Mouse (Mus musculus) CH12.LX (cell line): Measurements from ENCODE around the gene Hist1h3f. TPM values are rescaled to one million over a fixed set of nuclear protein-coding genes. Genes with fewer than 3 reads are reported as not detected.
A peak's percentile ranks its signal among the peaks of the same experiment; 100 is the strongest.

Source experiments
- DNase-seq: peaks from one replicate; pipeline ENCODE4 v3.0.0-alpha.2; 2013; ENCODE audit errors: extremely low read depth
- H3K27ac ChIP-seq: 2 replicates; pipeline ENCODE4 v1.5.1; 2012; ENCODE audit warnings: low read depth, mild to moderate bottlenecking, control low read depth, moderate library complexity; ENCODE audit not compliant: insufficient read depth
- H3K27me3 ChIP-seq: replicated peaks from 2 replicates; pipeline ENCODE3; 2012; ENCODE audit warnings: inconsistent platforms
- H3K36me3 ChIP-seq, 2 experiments: replicated peaks in 1 of 2; 2 replicates each; pipeline versions ENCODE3 to v1.6.1; 2012; ENCODE audit warnings: inconsistent platforms in 1 of 2, low read length in 1 of 2, mild to moderate bottlenecking in 1 of 2, mixed read lengths in 1 of 2, moderate library complexity in 1 of 2; ENCODE audit not compliant: control insufficient read depth in 1 of 2, insufficient read depth in 1 of 2
- H3K4me1 ChIP-seq, 2 experiments: 2 replicates each; pipeline ENCODE4 v1.6.1; 2012; ENCODE audit warnings: inconsistent platforms in 1 of 2, moderate library complexity in 1 of 2; ENCODE audit not compliant: insufficient read depth in 2 of 2, control insufficient read depth in 1 of 2
- H3K4me2 ChIP-seq: 2 replicates; pipeline ENCODE4 v1.6.1; 2012; ENCODE audit warnings: low read depth, mild to moderate bottlenecking, control low read depth; ENCODE audit not compliant: poor library complexity, insufficient read depth, severe bottlenecking
- H3K4me3 ChIP-seq, 3 experiments: fragments of 150-350 bp in 1 of 3; sonication (generic) in 1 of 3; replicated peaks in 1 of 3; 2 replicates each; pipeline versions ENCODE3 to v1.5.1; 2011 to 2012; ENCODE audit warnings: low read depth in 2 of 3, low read length in 2 of 3, mild to moderate bottlenecking in 2 of 3, moderate library complexity in 2 of 3, control low read depth in 1 of 3, improper control_type of control experiment in 1 of 3, inconsistent platforms in 1 of 3, mixed read lengths in 1 of 3; ENCODE audit not compliant: poor library complexity in 1 of 3
- H3K79me2 ChIP-seq: replicated peaks from 2 replicates; pipeline ENCODE4 v1.6.1; 2012; ENCODE audit warnings: mild to moderate bottlenecking, moderate library complexity; ENCODE audit not compliant: control insufficient read depth, poor library complexity, insufficient read depth, severe bottlenecking; ENCODE audit errors: extremely low read depth
- H3K9ac ChIP-seq: 2 replicates; pipeline ENCODE4 v1.6.1; 2012; ENCODE audit warnings: low read depth, mild to moderate bottlenecking, control low read depth, moderate library complexity; ENCODE audit not compliant: insufficient read depth
- H3K9me3 ChIP-seq: replicated peaks from 2 replicates; pipeline ENCODE3; 2012; ENCODE audit warnings: low read length, inconsistent platforms, mixed read lengths
- BHLHE40 ChIP-seq: IDR thresholded peaks from 2 replicates; pipeline ENCODE4 v1.6.1; 2011; ENCODE audit warnings: mild to moderate bottlenecking, low read depth, low read length, improper control_type of control experiment
- CHD1 ChIP-seq: IDR thresholded peaks from 2 replicates; pipeline ENCODE4 v1.6.1; 2012; ENCODE audit warnings: low read depth, low read length, improper control_type of control experiment, inconsistent platforms
- CHD2 ChIP-seq: IDR thresholded peaks from 2 replicates; pipeline ENCODE4 v1.6.1; 2011; ENCODE audit warnings: low read length, improper control_type of control experiment
- E2F4 ChIP-seq: IDR thresholded peaks from 2 replicates; pipeline ENCODE4 v1.6.1; 2011; ENCODE audit warnings: low read depth, low read length, improper control_type of control experiment; ENCODE audit not compliant: insufficient replicate concordance
- ELF1 ChIP-seq: IDR thresholded peaks from 2 replicates; pipeline ENCODE4 v1.6.1; 2014; ENCODE audit warnings: low read depth, mild to moderate bottlenecking, inconsistent platforms, low read length, improper control_type of control experiment
- EP300 ChIP-seq: IDR thresholded peaks from 2 replicates; pipeline ENCODE4 v1.6.1; 2011; ENCODE audit warnings: low read length, improper control_type of control experiment
- ETS1 ChIP-seq: conservative IDR thresholded peaks from 2 replicates; pipeline ENCODE4 v1.6.1; 2012; ENCODE audit warnings: low read depth, mild to moderate bottlenecking, inconsistent platforms, low read length, improper control_type of control experiment, moderate library complexity
- JUN ChIP-seq: IDR thresholded peaks from 2 replicates; pipeline ENCODE4 v1.6.1; 2011; ENCODE audit warnings: low read depth, mild to moderate bottlenecking, low read length, improper control_type of control experiment, moderate library complexity; ENCODE audit not compliant: insufficient read depth
- JUND ChIP-seq: conservative IDR thresholded peaks from 2 replicates; pipeline ENCODE4 v1.6.1; 2011; ENCODE audit warnings: low read depth, low read length, improper control_type of control experiment
- KAT2A ChIP-seq: IDR thresholded peaks from 2 replicates; pipeline ENCODE4 v1.6.1; 2012; ENCODE audit warnings: low read length, improper control_type of control experiment, inconsistent platforms; ENCODE audit not compliant: insufficient replicate concordance
- MAFK ChIP-seq: IDR thresholded peaks from 2 replicates; pipeline ENCODE4 v1.6.1; 2011; ENCODE audit warnings: low read length, improper control_type of control experiment; ENCODE audit not compliant: insufficient replicate concordance
- MAX ChIP-seq: IDR thresholded peaks from 2 replicates; pipeline ENCODE4 v1.6.1; 2011; ENCODE audit warnings: low read length, improper control_type of control experiment
- MAZ ChIP-seq: IDR thresholded peaks from 2 replicates; pipeline ENCODE4 v1.6.1; 2012; ENCODE audit warnings: low read depth, mild to moderate bottlenecking, inconsistent platforms, low read length, improper control_type of control experiment, moderate library complexity
- MEF2A ChIP-seq: IDR thresholded peaks from 2 replicates; pipeline ENCODE4 v1.6.1; 2014; ENCODE audit warnings: low read depth, mild to moderate bottlenecking, inconsistent platforms, low read length, improper control_type of control experiment, borderline replicate concordance
- MXI1 ChIP-seq: IDR thresholded peaks from 2 replicates; pipeline ENCODE4 v1.6.1; 2011; ENCODE audit warnings: mild to moderate bottlenecking, low read depth, low read length, improper control_type of control experiment
- MYC ChIP-seq: IDR thresholded peaks from 2 replicates; pipeline ENCODE4 v1.6.1; 2011; ENCODE audit warnings: low read depth, mild to moderate bottlenecking, improper control_type of control experiment, low read length
- NRF1 ChIP-seq: IDR thresholded peaks from 2 replicates; pipeline ENCODE4 v1.6.1; 2014; ENCODE audit warnings: low read depth, mild to moderate bottlenecking, inconsistent platforms, low read length, improper control_type of control experiment, moderate library complexity
- POLR2A ChIP-seq: IDR thresholded peaks from 2 replicates; pipeline ENCODE4 v1.6.1; 2011; ENCODE audit warnings: low read depth, mild to moderate bottlenecking, improper control_type of control experiment, low read length
- RCOR1 ChIP-seq: conservative IDR thresholded peaks from 2 replicates; pipeline ENCODE4 v1.6.1; 2012; ENCODE audit warnings: low read depth, mild to moderate bottlenecking, inconsistent platforms, low read length, improper control_type of control experiment
- SIN3A ChIP-seq: IDR thresholded peaks from 2 replicates; pipeline ENCODE4 v1.6.1; 2012; ENCODE audit warnings: low read length, improper control_type of control experiment, inconsistent platforms
- TBP ChIP-seq: conservative IDR thresholded peaks from 2 replicates; pipeline ENCODE4 v1.6.1; 2011; ENCODE audit warnings: low read depth, low read length, improper control_type of control experiment
- UBTF ChIP-seq: IDR thresholded peaks from 2 replicates; pipeline ENCODE4 v1.6.1; 2012; ENCODE audit warnings: low read depth, mild to moderate bottlenecking, inconsistent platforms, low read length, improper control_type of control experiment, moderate library complexity
- USF1 ChIP-seq: IDR thresholded peaks from 2 replicates; pipeline ENCODE4 v1.6.1; 2014; ENCODE audit warnings: low read depth, mild to moderate bottlenecking, inconsistent platforms, low read length, improper control_type of control experiment
- USF2 ChIP-seq: conservative IDR thresholded peaks from 2 replicates; pipeline ENCODE4 v1.6.1; 2011; ENCODE audit warnings: low read depth, low read length, improper control_type of control experiment
- ZC3H11A ChIP-seq: IDR thresholded peaks from 2 replicates; pipeline ENCODE4 v1.6.1; 2012; ENCODE audit warnings: low read depth, mild to moderate bottlenecking, inconsistent platforms, low read length, improper control_type of control experiment
- ZMIZ1 ChIP-seq: IDR thresholded peaks from 2 replicates; pipeline ENCODE4 v1.6.1; 2012; ENCODE audit warnings: low read depth, mild to moderate bottlenecking, inconsistent platforms, low read length, improper control_type of control experiment
- ZNF384 ChIP-seq: IDR thresholded peaks from 2 replicates; pipeline ENCODE4 v1.6.1; 2012; ENCODE audit warnings: low read depth, low read length, improper control_type of control experiment, inconsistent platforms
- dilution Hi-C: fragments of 300-500 bp; cut with MboI; formaldehyde crosslinking; loops from 2 replicates; pipeline ENCODE4 v1.14.3; 2020; ENCODE audit warnings: low sequenced_read_pairs; ENCODE audit not compliant: extremely low pct_unique_long_range_greater_than_20kb, extremely low pct_ligation_motif_present
- in situ Hi-C: fragments of 300-500 bp; cut with MboI; formaldehyde crosslinking; loops from 3 replicates; pipeline ENCODE4 v1.14.3; 2019; ENCODE audit warnings: low sequenced_read_pairs, low pct_ligation_motif_present, low pct_unique_long_range_greater_than_20kb, mixed read lengths
- polyA plus RNA-seq: library from polyadenylated mRNA; unstranded; fragments of >175 nt; gene quantifications from 2 replicates; pipeline ENCODE4 v1.2.1, GENCODE M21; 2012; ENCODE audit warnings: low read depth; ENCODE audit not compliant: insufficient read length
- total RNA-seq, 2 experiments: library from RNA; depleted of rRNA; stranded (reverse); fragments of 300-350 nt in 1 of 2; fragments of >200 nt in 1 of 2; gene quantifications; 2 replicates each; pipeline ENCODE4 v1.2.3; 2012 to 2014

Hist1h3f gene
- total and polyA plus RNA-seq, 3 experiments, result 0.30 to 553 (median 8.0) TPM

- Histone ChIP-seq H3K9ac (peak overlapping the region; percentile 54), H3K4me3 (peak overlapping the region; percentile 17 to 43 (median 32))
Observed at GRCm38 (mm10) chr13:23503797-23504196, 40.1 kb upstream of the Hist1h3f start.

GRCm38 (mm10) chr13:23505662-23506345, 38.0 kb upstream of the Hist1h3f start:
- Histone ChIP-seq H3K4me2 (peak overlapping the region; percentile 96), H3K9me3 (no peaks in the 10 kb centered on the region), H3K27me3 (no peaks in the 10 kb centered on the region), H3K4me1 (peaks cover 6 to 40% of the 10 kb centered on the region in 2 experiments; a peak in 3 of 4 replicates), H3K4me3 (peak overlapping the region; percentile 41 to 57 (median 54)), H3K27ac (peak overlapping the region; percentile 66), H3K36me3 (no peaks in the 10 kb centered on the region), H3K79me2 (no peaks in the 10 kb centered on the region), H3K9ac (peak overlapping the region; percentile 61)
- TF ChIP-seq NRF1 (no peak), UBTF (peak; percentile 92)
- dilution Hi-C loops, result no loop called here
- DNase-seq, result peak; percentile 65
- in situ Hi-C loops, result loop anchor here (10.0 to 25.0 kb wide), 2 partner anchors 201 to 1569 kb away; partner anchors contain the start of gene Zfp184

More at GRCm38 (mm10) chr13:23503797-23504196, 40.1 kb upstream of the Hist1h3f start:
- no peaks in the 10 kb centered on the region for H3K79me2 ChIP-seq
- in situ Hi-C loops, result loop anchor here (10.0 to 25.0 kb wide), 2 partner anchors 199 to 1566 kb away; partner anchors contain the start of gene Zfp184
- no peak for TF ChIP-seq CHD2
- no peak for TF ChIP-seq UBTF
- peak; percentile 96 for TF ChIP-seq MAFK
- TF ChIP-seq ETS1, result no peak
- no peak for TF ChIP-seq JUN
- TF ChIP-seq KAT2A, result peak; percentile 74; the same call in 1 of the 2 replicates
- no peak for TF ChIP-seq ZC3H11A
- no peak for TF ChIP-seq BHLHE40
- peak; percentile 65 for TF ChIP-seq USF2
- TF ChIP-seq CHD1, result no peak
- TF ChIP-seq NRF1, result peak; percentile 64
- TF ChIP-seq ZMIZ1, result no peak
- TF ChIP-seq EP300, result no peak
- TF ChIP-seq MXI1, result no peak; the same call in 1 of the 2 replicates
- TF ChIP-seq USF1, result peak; percentile 78
- TF ChIP-seq MEF2A, result no peak
- peak; percentile 88 for TF ChIP-seq MAX
- TF ChIP-seq MYC, result no peak
- TF ChIP-seq TBP, result peak; percentile 100
- TF ChIP-seq ZNF384, result no peak
- TF ChIP-seq ELF1, result peak; percentile 96
- no peak for TF ChIP-seq JUND
- TF ChIP-seq E2F4, result peak; percentile 91; the same call in 1 of the 2 replicates
- 0 out of 2 replicates have a peak, but pooled peaks have one; percentile 27 for TF ChIP-seq SIN3A
- no peak for TF ChIP-seq RCOR1
- no peak for TF ChIP-seq MAZ
- no peak for TF ChIP-seq POLR2A
- dilution Hi-C loops, result no loop called here
- H3K27me3 ChIP-seq, result no peaks in the 10 kb centered on the region
- no peaks in the 10 kb centered on the region for H3K36me3 ChIP-seq
- DNase-seq, result peak; percentile 82
- peak overlapping the region; percentile 84 for H3K4me2 ChIP-seq
- no peaks in the 10 kb centered on the region for H3K9me3 ChIP-seq
- no peak overlapping the region for H3K27ac ChIP-seq
- peaks cover 6 to 23% of the 10 kb centered on the region in 2 experiments; a peak in 3 of 4 replicates for H3K4me1 ChIP-seq
